Mouse (Mus musculus) liver, embryonic 14.5 days (tissue): ENCODE data around the gene Cd47.

Source experiments
- CTCF ChIP-seq: IDR thresholded peaks from 2 replicates; pipeline ENCODE4 v1.5.1; 2016; ENCODE audit warnings: antibody characterized with exemption, low read depth, control low read depth
- EP300 ChIP-seq: IDR thresholded peaks from 2 replicates; pipeline ENCODE4 v1.6.1; 2016; ENCODE audit warnings: antibody characterized with exemption, low read depth

- TF ChIP-seq EP300 (no peak), CTCF (no peak)
Measured at GRCm38 (mm10) chr16:49938483-49939301, 138.4 kb downstream of the Cd47 start.
